Mouse (Mus musculus) cerebellum, adult 9-11 months (tissue): ENCODE results near the gene Ltb4r1.
A peak's percentile ranks its signal among the peaks of the same experiment; 100 is the strongest.

Experiments used
- DNase-seq: peaks from one replicate; pipeline ENCODE4 v3.0.0; 2022

The Ltb4r1 gene

DNA sequence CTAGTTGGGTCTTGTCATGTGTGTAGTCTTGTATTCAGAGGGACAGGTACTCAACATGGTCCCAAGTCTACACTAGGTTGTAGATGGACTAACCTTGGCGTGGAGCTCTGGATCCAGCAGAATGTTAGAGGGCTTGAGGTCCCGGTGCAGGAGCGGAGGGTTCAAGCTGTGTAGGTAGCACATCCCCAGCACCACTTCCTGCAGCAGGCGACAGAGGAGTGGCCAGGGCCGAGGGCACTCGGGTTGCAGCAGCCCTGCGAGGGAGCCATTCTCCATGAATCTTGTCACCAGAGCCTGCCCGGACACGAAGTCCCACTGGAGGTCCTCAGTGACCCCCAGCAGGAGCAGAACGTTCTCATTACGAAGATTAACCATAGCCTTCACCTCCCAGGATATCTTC, 22.0 kb downstream of the Ltb4r1 start:
- no peak for DNase-seq

DNA sequence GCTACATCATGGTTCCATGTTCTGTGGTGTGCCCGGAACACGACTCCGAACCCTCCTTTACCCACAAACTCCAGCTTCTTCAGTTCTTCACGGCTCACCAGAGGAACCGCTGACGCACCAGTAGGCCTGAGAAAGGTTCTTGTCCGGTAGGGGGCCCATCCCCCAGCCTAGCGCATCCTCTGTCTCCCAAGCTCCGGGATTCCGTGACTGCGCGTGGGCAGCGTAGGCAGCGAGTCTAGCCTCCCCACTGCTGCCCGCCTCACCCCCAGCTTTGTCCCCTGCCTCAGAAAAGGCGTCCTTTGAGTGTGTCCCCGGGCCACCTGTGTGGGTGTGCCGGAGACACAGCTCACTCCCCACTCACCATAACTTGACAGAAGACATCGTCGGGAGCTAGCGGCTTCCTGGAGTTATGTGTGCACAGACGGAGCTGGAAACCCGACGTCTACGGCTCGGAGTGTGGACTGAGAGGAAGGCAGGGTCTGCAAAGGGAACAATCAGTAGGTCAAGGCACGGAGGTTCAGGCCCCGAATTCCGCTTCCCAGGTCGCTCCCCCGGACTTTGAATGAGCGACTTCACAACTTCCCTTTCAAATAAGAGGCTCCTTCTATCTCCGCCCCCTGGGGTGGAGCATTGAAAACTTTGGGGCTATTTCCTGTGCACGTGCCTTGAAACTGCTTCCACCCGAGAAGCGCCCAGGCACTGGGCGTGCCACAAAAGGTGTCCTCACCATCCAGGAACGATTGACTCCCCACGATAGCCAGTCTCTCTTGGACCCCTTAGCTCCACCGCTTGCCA, 22.7 kb downstream of the Ltb4r1 start, which contains the start of gene Ripk3:
Gene Ripk3 (minus strand): TSS at position 610 of the 795 bp plus-strand sequence.
- no peak for DNase-seq

DNA sequence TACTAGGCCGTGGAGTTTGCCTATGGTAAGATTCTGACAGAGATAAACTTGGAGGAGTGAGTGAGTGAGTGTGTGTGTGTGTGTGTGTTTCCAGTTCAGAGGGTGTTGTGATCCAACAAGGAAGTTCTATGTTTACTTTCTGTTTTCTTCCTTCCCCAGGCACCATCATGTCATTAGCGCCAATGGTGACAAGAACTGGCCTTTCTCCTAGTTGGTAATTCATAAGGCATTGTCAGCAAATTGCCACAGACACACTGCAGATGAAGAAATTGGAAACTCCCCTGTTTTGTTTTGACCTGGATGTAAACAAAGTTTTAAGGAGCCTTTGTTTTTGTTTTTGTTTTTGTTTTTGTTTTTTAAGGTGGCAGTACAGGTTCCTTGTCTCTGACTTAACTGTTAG, 27.7 kb downstream of the Ltb4r1 start:
- no peak for DNase-seq

DNA sequence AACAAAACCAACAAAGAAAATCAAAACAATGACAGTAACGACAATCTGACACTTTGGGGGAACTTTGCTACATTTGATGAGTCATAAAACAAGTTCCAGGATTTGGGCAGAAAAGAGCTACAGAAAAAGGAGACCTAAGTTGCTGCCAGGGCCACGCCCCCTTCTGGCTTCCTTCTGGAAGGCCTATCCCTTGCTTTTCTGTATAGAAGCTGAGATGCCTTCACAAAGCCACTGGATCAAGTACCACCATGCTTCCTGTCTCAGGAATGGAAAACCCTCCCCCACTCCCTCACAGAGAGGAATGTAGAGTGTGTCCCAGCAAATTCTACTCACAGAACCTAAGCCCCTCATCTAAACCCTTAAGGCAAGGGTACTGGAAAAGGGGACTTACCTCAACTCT, 28.2 kb downstream of the Ltb4r1 start:
- no peak for DNase-seq

DNA sequence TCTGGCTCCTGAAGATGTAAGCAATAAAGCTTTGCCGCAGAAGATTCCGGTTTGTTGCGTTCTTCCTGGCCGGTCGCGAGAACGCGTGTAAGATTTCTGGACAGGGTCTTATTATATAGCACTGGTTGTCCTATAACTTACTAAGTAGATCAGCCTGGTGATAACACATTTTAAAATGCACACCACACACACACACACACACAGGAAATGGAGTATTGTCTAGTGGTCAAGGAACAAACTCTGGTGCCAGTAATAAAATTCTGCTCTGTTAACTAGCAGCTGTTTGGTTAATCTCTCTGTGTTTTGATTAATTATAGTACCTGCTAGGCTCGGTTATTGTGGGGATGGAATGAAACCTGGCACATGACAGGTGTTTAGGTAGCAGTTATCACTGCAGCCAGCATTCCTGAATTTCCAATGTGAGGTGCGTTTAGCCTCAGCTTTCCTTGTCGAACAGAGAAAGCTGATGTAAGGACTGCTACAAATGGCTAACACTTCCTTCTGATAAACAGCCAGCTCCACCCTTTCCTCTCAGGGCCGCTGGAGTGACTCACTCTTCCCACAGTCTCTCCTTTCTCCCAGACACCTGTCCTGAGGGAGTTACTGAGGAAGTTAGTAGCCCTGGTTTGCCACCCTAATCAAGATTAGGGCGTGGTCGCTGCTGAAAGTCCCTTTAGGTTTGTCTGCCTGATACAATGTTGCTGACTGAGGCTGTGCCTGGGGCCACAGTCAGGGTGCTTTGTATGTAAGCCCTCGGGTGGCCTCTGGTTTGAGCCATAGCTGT, 29.8 kb downstream of the Ltb4r1 start:
- DNase-seq: no peak

DNA sequence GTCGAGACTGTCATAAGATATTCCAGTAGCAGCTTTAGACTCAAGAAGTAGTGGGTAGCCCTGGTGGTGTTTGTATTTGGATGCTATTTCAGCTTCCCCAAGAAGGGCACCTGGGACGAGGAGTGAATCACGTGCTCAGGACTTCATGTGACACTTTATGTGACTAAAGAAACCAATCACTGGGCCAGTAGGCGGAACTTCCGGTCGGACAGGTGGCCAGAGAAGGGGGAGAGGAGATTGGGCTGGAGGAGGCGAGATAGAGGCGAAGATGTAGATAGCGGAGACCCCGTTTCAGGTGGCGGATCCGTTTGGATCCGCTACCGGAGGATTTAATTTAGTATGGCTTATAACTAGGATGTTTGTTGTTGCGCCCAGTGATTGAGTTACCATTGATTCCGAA, 49.1 kb downstream of the Ltb4r1 start:
- peak; percentile 86 for DNase-seq

DNA sequence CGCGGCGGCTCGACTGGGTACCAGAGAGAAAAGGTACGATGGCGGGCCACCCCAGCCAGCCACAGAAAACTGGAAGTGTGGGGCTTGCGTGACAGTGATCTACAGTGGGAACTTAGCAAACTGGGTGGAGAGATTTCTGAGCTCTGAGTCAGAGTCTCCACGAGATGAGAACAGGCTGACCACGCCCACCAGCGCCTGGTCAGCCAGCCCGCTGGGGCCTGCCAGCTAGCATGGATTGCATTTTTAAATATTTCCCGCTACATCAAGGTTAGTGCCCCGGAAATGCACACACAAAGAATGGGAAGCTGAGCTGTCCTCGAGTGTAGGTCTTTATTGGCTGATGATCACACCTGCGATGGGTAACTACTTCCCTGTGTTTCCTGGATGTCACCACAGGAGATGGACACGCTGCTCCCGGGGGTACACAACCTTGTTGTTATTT, 49.6 kb downstream of the Ltb4r1 start:
- peak; percentile 40 for DNase-seq
